Mouse (Mus musculus) heart, postnatal 0 days (tissue): ENCODE results near the gene Dnhd1. TPM values are rescaled to one million over a fixed set of nuclear protein-coding genes. Genes with fewer than 3 reads are reported as not detected.

Experiments used
- ATAC-seq: fragments of 200-750 bp; cut with Nextera tagmentation; 2 replicates; pipeline ENCODE4 v1.8.0; 2017; ENCODE audit warnings: low read depth, moderate number of reproducible peaks, moderate library complexity; ENCODE audit not compliant: insufficient read depth
- DNase-seq: peaks from one replicate; pipeline ENCODE4 v3.0.0-alpha.2; 2016; ENCODE audit warnings: low spot score
- H3K27ac ChIP-seq: fragments of 300-500 bp; sonication (generic); 2 replicates; pipeline ENCODE4 v1.5.1; 2014; ENCODE audit warnings: low read depth, mild to moderate bottlenecking
- H3K27me3 ChIP-seq: fragments of 300-500 bp; sonication (generic); 2 replicates; pipeline ENCODE4 v1.6.1; 2014; ENCODE audit warnings: low read length, mixed read lengths; ENCODE audit not compliant: control insufficient read depth, insufficient read depth
- H3K36me3 ChIP-seq: fragments of 300-500 bp; sonication (generic); replicated peaks from 2 replicates; pipeline ENCODE4 v1.6.1; 2014; ENCODE audit warnings: low read length, mixed read lengths; ENCODE audit not compliant: control insufficient read depth, insufficient read depth
- H3K4me1 ChIP-seq: fragments of 300-500 bp; sonication (generic); 2 replicates; pipeline ENCODE4 v1.6.1; 2014; ENCODE audit warnings: antibody characterized with exemption; ENCODE audit not compliant: control insufficient read depth, insufficient read depth
- H3K4me2 ChIP-seq: fragments of 300-500 bp; sonication (generic); 2 replicates; pipeline ENCODE4 v1.6.1; 2014; ENCODE audit warnings: low read depth, mild to moderate bottlenecking, low read length, moderate library complexity
- H3K4me3 ChIP-seq: fragments of 300-500 bp; sonication (generic); 2 replicates; pipeline ENCODE4 v1.5.1; 2014; ENCODE audit warnings: low read depth, low read length
- H3K9ac ChIP-seq: fragments of 300-500 bp; sonication (generic); replicated peaks from 2 replicates; pipeline ENCODE4 v1.6.1; 2014; ENCODE audit warnings: low read depth, low read length, mixed read lengths
- H3K9me3 ChIP-seq: fragments of 300-500 bp; sonication (generic); replicated peaks from 2 replicates; pipeline ENCODE4 v1.6.1; 2016; ENCODE audit warnings: low read length; ENCODE audit not compliant: control insufficient read depth
- CTCF ChIP-seq: IDR thresholded peaks from 2 replicates; pipeline ENCODE4 v1.5.1; 2016; ENCODE audit warnings: antibody characterized with exemption, control low read depth, low read depth
- EP300 ChIP-seq: IDR thresholded peaks from 2 replicates; pipeline ENCODE4 v1.6.1; 2016; ENCODE audit warnings: antibody characterized with exemption, low read depth
- WGBS: fragments of 180-500 bp; shearing (Covaris S2); extraction: QIAGEN DNeasy Blood & Tissue Kit; methylation state at CpG from one replicate; pipeline ENCODE4 v1.1.7; 2014; 5-methylcytosine and 5-hydroxymethylcytosine counted together
- polyA plus RNA-seq: library from polyadenylated mRNA; unstranded; fragments of >200 nt; fragmentation: Nextera tagmentation; extraction: Ambion mirVana; gene quantifications from 2 replicates; pipeline ENCODE4 v1.2.1, GENCODE M21; 2015
- total RNA-seq: library from RNA; depleted of rRNA; stranded (reverse); fragments of >200 nt; gene quantifications from 2 replicates; pipeline ENCODE4 v1.2.3, GENCODE M21; 2014; ENCODE audit warnings: low replicate concordance; rRNA removed

Gene Dnhd1
- 0.04 and 1.9 TPM in 2 replicates for total RNA-seq
- polyA plus RNA-seq = 0.03 and 0.36 TPM in 2 replicates

- TF ChIP-seq EP300 = no peak
- TF ChIP-seq CTCF = peak; percentile 65
- H3K27me3 ChIP-seq = no peaks in the 10 kb centered on the region
- no peaks in the 10 kb centered on the region for H3K36me3 ChIP-seq
- 2% methylated on average over 17 of the region's 17 CpGs for WGBS
- peak within 1 kb of the TSS; percentile 44; the same call in 1 of the 2 replicates for H3K27ac ChIP-seq
- ATAC-seq (peak; percentile 93), DNase-seq (peak; percentile 86)
- H3K9ac ChIP-seq = peak within 1 kb of the TSS; percentile 51; the same call in 1 of the 2 replicates
- H3K4me3 ChIP-seq = peak within 1 kb of the TSS; percentile 51
- no peaks in the 10 kb centered on the region; the same call in 1 of the 2 replicates for H3K4me1 ChIP-seq
- H3K4me2 ChIP-seq = peak within 1 kb of the TSS; percentile 90
- no peaks in the 10 kb centered on the region for H3K9me3 ChIP-seq
These were observed at the start of gene Dnhd1 for GRCm38 (mm10) chr7:105650639-105651435. Gene Dnhd1 (plus strand): TSS chr7:105650827.

DNA sequence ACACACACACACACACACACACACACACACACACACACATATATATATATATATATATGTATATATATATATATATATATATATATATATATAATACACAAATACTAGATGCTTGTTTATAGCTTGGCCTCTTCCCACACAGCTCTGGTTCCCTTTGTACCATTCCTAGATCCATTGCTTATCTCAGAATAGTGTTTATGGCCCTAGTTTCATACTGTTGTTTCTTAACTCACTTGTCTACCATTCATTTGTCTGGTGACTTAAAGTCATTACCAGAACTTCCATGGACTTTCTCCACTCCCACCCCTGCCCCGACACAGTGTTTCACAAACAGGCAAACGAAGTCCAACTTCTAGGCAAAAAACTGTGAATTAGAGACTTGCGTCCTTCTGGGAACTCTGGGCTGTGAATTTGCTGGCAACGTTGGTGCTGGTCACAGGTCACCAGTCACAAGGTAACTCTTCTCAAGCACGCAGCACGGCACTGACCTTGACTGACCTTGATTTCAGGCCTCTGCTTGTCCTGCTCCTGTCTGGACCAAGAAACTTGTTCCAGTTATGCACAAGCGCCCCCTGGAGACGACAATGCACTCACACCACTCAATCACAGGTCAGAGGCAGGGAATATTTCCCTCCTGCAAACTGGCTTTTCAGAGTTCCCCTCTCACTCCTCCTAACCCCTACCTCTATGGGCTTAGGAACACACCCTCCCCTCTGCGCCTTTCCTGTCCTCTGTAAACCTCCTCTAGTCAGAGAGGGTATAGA is 47.6 kb upstream of the Dnhd1 start:
- DNase-seq = peak; percentile 52
- no peaks in the 10 kb centered on the region for H3K9me3 ChIP-seq
- 39% methylated on average over 9 of the region's 9 CpGs for WGBS
- TF ChIP-seq CTCF (peak; percentile 79), EP300 (no peak)
- H3K9ac ChIP-seq = no peak overlapping the region
- no peaks in the 10 kb centered on the region for H3K36me3 ChIP-seq
- ATAC-seq = peak; percentile 83
- no peak overlapping the region for H3K4me2 ChIP-seq
- no peak overlapping the region for H3K4me3 ChIP-seq
- H3K27ac ChIP-seq = no peak overlapping the region
- H3K27me3 ChIP-seq = no peaks in the 10 kb centered on the region
- H3K4me1 ChIP-seq = no peaks in the 10 kb centered on the region

DNA sequence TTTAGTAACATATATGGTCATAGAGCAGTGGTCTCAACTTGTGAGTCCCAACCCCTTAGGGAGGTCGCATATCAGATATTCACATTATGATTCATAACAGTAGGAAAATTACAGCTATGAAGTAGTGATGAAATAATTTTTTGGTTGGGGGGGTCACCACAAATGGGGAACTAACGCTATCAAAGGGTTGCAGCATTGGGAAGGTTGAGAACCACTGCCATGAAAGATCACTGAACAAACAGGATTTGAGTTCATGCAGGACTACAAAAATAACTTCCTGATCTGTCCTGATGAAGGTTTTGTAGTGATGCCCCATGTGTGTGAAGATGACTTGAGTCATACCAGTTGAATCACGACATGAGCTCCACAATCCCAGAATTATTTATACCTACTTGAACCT is 42.2 kb upstream of the Dnhd1 start:
- no peak overlapping the region for H3K4me3 ChIP-seq
- TF ChIP-seq CTCF (no peak), EP300 (no peak)
- no peak overlapping the region for H3K9ac ChIP-seq
- no peak for ATAC-seq
- 75% methylated on average over 3 of the region's 3 CpGs for WGBS
- no peaks in the 10 kb centered on the region for H3K9me3 ChIP-seq
- H3K4me1 ChIP-seq = no peaks in the 10 kb centered on the region
- no peak overlapping the region for H3K27ac ChIP-seq
- no peak overlapping the region for H3K4me2 ChIP-seq
- DNase-seq = no peak
- H3K27me3 ChIP-seq = no peaks in the 10 kb centered on the region
- H3K36me3 ChIP-seq = peaks cover 40% of the 10 kb centered on the region

DNA sequence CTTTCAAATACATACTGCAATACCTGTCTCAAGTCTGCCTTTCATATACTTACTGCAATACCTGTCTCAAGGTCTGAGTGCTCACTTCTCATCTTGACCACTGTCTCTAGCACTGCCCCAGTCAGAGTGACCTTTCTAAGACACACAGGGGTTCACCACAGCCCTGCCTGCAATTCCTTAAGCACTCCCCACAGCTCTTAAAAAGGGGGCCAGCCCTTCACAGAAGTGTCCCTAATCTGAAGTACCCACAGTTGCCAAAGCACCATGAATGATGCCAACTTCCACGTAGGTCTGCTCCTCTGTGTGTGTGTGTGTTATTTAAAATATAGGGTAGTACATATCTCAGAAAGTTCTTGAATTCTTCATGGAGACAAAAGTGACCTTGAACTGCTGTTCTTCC is 38.9 kb upstream of the Dnhd1 start:
- 66% methylated on average over 1 of the region's 1 CpGs for WGBS
- no peaks in the 10 kb centered on the region for H3K9me3 ChIP-seq
- DNase-seq = no peak
- H3K9ac ChIP-seq = no peak overlapping the region
- no peak overlapping the region for H3K4me3 ChIP-seq
- ATAC-seq = no peak
- H3K4me1 ChIP-seq = 0 out of 2 replicates have a peak, but pooled peaks cover 7% of the 10 kb centered on the region
- TF ChIP-seq EP300 (no peak), CTCF (no peak)
- no peaks in the 10 kb centered on the region for H3K27me3 ChIP-seq
- H3K4me2 ChIP-seq = no peak overlapping the region
- peaks cover 69% of the 10 kb centered on the region for H3K36me3 ChIP-seq
- H3K27ac ChIP-seq = no peak overlapping the region

DNA sequence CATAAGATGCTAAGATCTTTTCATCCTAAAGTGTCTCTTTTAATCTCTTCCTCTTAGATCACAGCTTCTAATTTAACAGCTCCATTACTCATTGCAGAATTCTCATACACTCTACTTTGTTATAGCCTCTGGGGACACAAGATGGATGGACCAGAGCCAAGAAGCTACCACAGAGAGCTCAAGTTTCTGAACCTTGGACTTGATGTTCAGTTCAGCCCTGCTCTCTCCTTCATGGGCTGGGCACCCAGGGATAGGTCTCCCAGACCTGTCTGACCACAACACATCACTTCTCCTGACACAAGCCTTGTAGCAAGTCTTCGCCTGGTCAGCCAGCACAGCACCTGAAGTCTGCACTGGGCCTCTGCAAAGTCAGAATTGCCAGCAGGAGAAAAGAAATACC is 36.2 kb upstream of the Dnhd1 start:
- DNase-seq = no peak
- Histone ChIP-seq H3K27ac (no peak overlapping the region), H3K4me3 (no peak overlapping the region), H3K36me3 (peaks cover 95% of the 10 kb centered on the region), H3K27me3 (no peaks in the 10 kb centered on the region), H3K9ac (no peak overlapping the region), H3K4me2 (no peak overlapping the region), H3K4me1 (0 out of 2 replicates have a peak, but pooled peaks cover 7% of the 10 kb centered on the region), H3K9me3 (no peaks in the 10 kb centered on the region)
- ATAC-seq = no peak
- 100% methylated on average over 1 of the region's 1 CpGs for WGBS
- TF ChIP-seq EP300 = no peak
- no peak for TF ChIP-seq CTCF
